ENCODE assay signal across 13 mouse cellular contexts in genomic region chr10:79798289-79798928, GRCm38 (mm10). TPM values are rescaled to one million over a fixed set of nuclear protein-coding genes. Genes with fewer than 3 reads are reported as not detected.
DNase-seq lines count a peak whose midpoint lies in the region; ATAC-seq lines count a peak whose summit lies in the region.
"Had no signal": no experiment of that assay in that cellular context is flagged by ENCODE, and none has a peak within 500 bp of the region (broad histone marks: within the 10 kb centered on the region; RNA-seq: fewer than 3 reads in every experiment).

No protein-coding gene starts in this region.

- DNase-seq in hindbrain, embryonic 11.5 days (ENCODE audit: low spot score): no peak
- DNase-seq in 416B (ENCODE audit: low read depth): peak; percentile 99
- no peak for DNase-seq in adrenal gland, postnatal 10 days
- no peak for DNase-seq in gastrocnemius, postnatal 36 days
- DNase-seq: thymus, postnatal 14 days had no signal

- H3K27me3 ChIP-seq in hindbrain, embryonic 11.5 days (ENCODE audit: control insufficient read depth, insufficient read depth, low read length): no peaks in the 10 kb centered on the region
- H3K27me3 ChIP-seq in hindbrain, embryonic 12.5 days: no peaks in the 10 kb centered on the region
- H3K27me3 ChIP-seq in liver, embryonic 15.5 days: peaks cover 19% of the 10 kb centered on the region
- H3K27me3 ChIP-seq: hindbrain, embryonic 15.5 days had no signal

- H3K36me3 ChIP-seq in hindbrain, embryonic 11.5 days (ENCODE audit: control insufficient read depth, insufficient read depth, low read length): no peaks in the 10 kb centered on the region
- 0 out of 2 replicates have a peak, but pooled peaks cover 4% of the 10 kb centered on the region for H3K36me3 ChIP-seq in hindbrain, embryonic 12.5 days
- H3K36me3 ChIP-seq in liver, embryonic 15.5 days (replicated peaks): no peaks in the 10 kb centered on the region
- H3K36me3 ChIP-seq: hindbrain, embryonic 15.5 days had no signal

- H3K4me1 ChIP-seq in hindbrain, embryonic 11.5 days (replicated peaks; ENCODE audit: control insufficient read depth, insufficient read depth, low read length): peaks cover 20% of the 10 kb centered on the region
- H3K4me1 ChIP-seq in hindbrain, embryonic 12.5 days: peaks cover 65% of the 10 kb centered on the region
- peaks cover 71% of the 10 kb centered on the region for H3K4me1 ChIP-seq in liver, embryonic 15.5 days (replicated peaks)

- H3K4me2 ChIP-seq in hindbrain, embryonic 11.5 days (replicated peaks; ENCODE audit: low read depth, low read length): no peak overlapping the region
- no peak overlapping the region for H3K4me2 ChIP-seq in hindbrain, embryonic 12.5 days (replicated peaks)
- no peak overlapping the region for H3K4me2 ChIP-seq in liver, embryonic 15.5 days
- H3K4me2 ChIP-seq: midbrain, embryonic 11.5 days had no signal

- no peak for ATAC-seq in hindbrain, embryonic 11.5 days (ENCODE audit: low FRiP score)
- no peak for ATAC-seq in hindbrain, embryonic 12.5 days (ENCODE audit: low FRiP score)
- peak; percentile 88 for ATAC-seq in common myeloid progenitor, adult 5-6 weeks (replicated peaks; ENCODE audit: low read depth, poor library complexity, severe bottlenecking)
- no peak for ATAC-seq in liver, embryonic 15.5 days (ENCODE audit: insufficient read depth)
- no peak for ATAC-seq in activated CD4-positive, CD25-positive, alpha-beta regulatory T cell, adult 4 months

- H3K4me3 ChIP-seq in hindbrain, embryonic 11.5 days (ENCODE audit: low read depth, low read length): no peak overlapping the region
- H3K4me3 ChIP-seq in hindbrain, embryonic 12.5 days: no peak overlapping the region
- no peak overlapping the region for H3K4me3 ChIP-seq in liver, embryonic 15.5 days (replicated peaks)
- H3K4me3 ChIP-seq: hindbrain, embryonic 15.5 days had no signal

- H3K27ac ChIP-seq in hindbrain, embryonic 11.5 days (ENCODE audit: low read depth, low read length): 0 out of 2 replicates have a peak overlapping the region, but pooled peaks have one; percentile 13
- H3K27ac ChIP-seq in hindbrain, embryonic 12.5 days: no peak overlapping the region
- H3K27ac ChIP-seq in liver, embryonic 15.5 days (replicated peaks): peak overlapping the region; percentile 38; the same call in 1 of the 2 replicates
- H3K27ac ChIP-seq: hindbrain, embryonic 15.5 days had no signal

- WGBS in hindbrain, embryonic 11.5 days: 92% methylated on average over 12 of the region's 12 CpGs
- WGBS in hindbrain, embryonic 12.5 days: 91% methylated on average over 12 of the region's 12 CpGs
- WGBS in liver, embryonic 15.5 days (ENCODE audit: insufficient replicate concordance): 16% methylated on average over 12 of the region's 12 CpGs

- no peak overlapping the region for H3K9ac ChIP-seq in hindbrain, embryonic 11.5 days (ENCODE audit: low read depth, low read length)
- H3K9ac ChIP-seq in hindbrain, embryonic 12.5 days: no peak overlapping the region
- no peak overlapping the region for H3K9ac ChIP-seq in liver, embryonic 15.5 days
- H3K9ac ChIP-seq: hindbrain, embryonic 15.5 days had no signal

- intact Hi-C loops in gastrocnemius, postnatal 36 days (cut with DNase I): no loop called here

- no peaks in the 10 kb centered on the region for H3K9me3 ChIP-seq in hindbrain, embryonic 11.5 days (ENCODE audit: control insufficient read depth, low read length)
- no peaks in the 10 kb centered on the region for H3K9me3 ChIP-seq in hindbrain, embryonic 12.5 days (replicated peaks)
- no peaks in the 10 kb centered on the region for H3K9me3 ChIP-seq in liver, embryonic 15.5 days (replicated peaks)
- H3K9me3 ChIP-seq: hindbrain, embryonic 15.5 days had no signal

RNA-seq across cellular contexts. Expression of gene Palm, which starts 5.0 kb away (rescaled TPM):
- polyA plus RNA-seq in hindbrain, embryonic 11.5 days (2014; fragmentation: Nextera tagmentation; extraction: Ambion mirVana): 129 and 132 TPM in 2 replicates
- 189 and 198 TPM in 2 replicates for polyA plus RNA-seq in hindbrain, embryonic 12.5 days (2016; fragmentation: Nextera tagmentation; extraction: Ambion mirVana)
- 21.8 and 24.8 TPM in 2 replicates for total RNA-seq in common myeloid progenitor, adult 5-6 weeks (2017)
- polyA plus RNA-seq in liver, embryonic 15.5 days (2015; fragmentation: Nextera tagmentation; extraction: Ambion mirVana): 8.8 and 9.2 TPM in 2 replicates
- polyA plus RNA-seq in activated CD4-positive, CD25-positive, alpha-beta regulatory T cell, adult 4 months (2017; shearing (Covaris generic)): under 1 TPM; 0.55 to 0.95 TPM
- 10 to 100 TPM; 69.6 to 80.2 TPM for total RNA-seq in adrenal gland, postnatal 10 days (2021)
- total RNA-seq in gastrocnemius, postnatal 36 days (2021): 10 to 100 TPM; 13.8 to 21.4 TPM

RNA-seq across cellular contexts. Expression of gene Prss57, which starts 7.6 kb away (rescaled TPM):
- polyA plus RNA-seq in hindbrain, embryonic 11.5 days (2014; fragmentation: Nextera tagmentation; extraction: Ambion mirVana): 0.13 TPM in 1 of 2 replicates, not detected in the other
- polyA plus RNA-seq in hindbrain, embryonic 12.5 days (2016; fragmentation: Nextera tagmentation; extraction: Ambion mirVana): 0.23 and 0.30 TPM in 2 replicates
- total RNA-seq in common myeloid progenitor, adult 5-6 weeks (2017): 9.4 and 16.3 TPM in 2 replicates
- polyA plus RNA-seq in liver, embryonic 15.5 days (2015; fragmentation: Nextera tagmentation; extraction: Ambion mirVana): 7.0 and 7.1 TPM in 2 replicates
- 1 to 10 TPM in 1 of 2 experiments, under 1 TPM in 1; 0.76 to 1.1 TPM for polyA plus RNA-seq in activated CD4-positive, CD25-positive, alpha-beta regulatory T cell, adult 4 months (2017; shearing (Covaris generic))
- total RNA-seq in adrenal gland, postnatal 10 days (2021): under 1 TPM; 0.09 to 0.21 TPM
- not detected for total RNA-seq in gastrocnemius, postnatal 36 days (2021)
- total RNA-seq: adrenal gland, postnatal 36 days had no signal
- polyA plus RNA-seq: forebrain, embryonic 11.5 days had no signal

RNA-seq across cellular contexts. Expression of gene Fstl3, which starts 21.3 kb away (rescaled TPM):
- 1.5 TPM in 2 replicates for polyA plus RNA-seq in hindbrain, embryonic 11.5 days (2014; fragmentation: Nextera tagmentation; extraction: Ambion mirVana)
- 2.3 and 2.7 TPM in 2 replicates for polyA plus RNA-seq in hindbrain, embryonic 12.5 days (2016; fragmentation: Nextera tagmentation; extraction: Ambion mirVana)
- total RNA-seq in common myeloid progenitor, adult 5-6 weeks (2017): 0.19 and 0.50 TPM in 2 replicates
- 0.71 and 1.0 TPM in 2 replicates for polyA plus RNA-seq in liver, embryonic 15.5 days (2015; fragmentation: Nextera tagmentation; extraction: Ambion mirVana)
- under 1 TPM in 1 of 2 experiments, not detected in 1; 0.86 TPM for polyA plus RNA-seq in activated CD4-positive, CD25-positive, alpha-beta regulatory T cell, adult 4 months (2017; shearing (Covaris generic))
- total RNA-seq in adrenal gland, postnatal 10 days (2021): 1 to 10 TPM; 5.5 to 5.7 TPM
- total RNA-seq in gastrocnemius, postnatal 36 days (2021): 1 to 10 TPM; 1.2 to 1.8 TPM

RNA-seq across cellular contexts. Expression of gene Misp, which starts 22.4 kb away (rescaled TPM):
- 0.59 and 0.69 TPM in 2 replicates for polyA plus RNA-seq in hindbrain, embryonic 11.5 days (2014; fragmentation: Nextera tagmentation; extraction: Ambion mirVana)
- 1.3 and 2.1 TPM in 2 replicates for polyA plus RNA-seq in hindbrain, embryonic 12.5 days (2016; fragmentation: Nextera tagmentation; extraction: Ambion mirVana)
- not detected in 2 replicates for total RNA-seq in common myeloid progenitor, adult 5-6 weeks (2017)
- polyA plus RNA-seq in liver, embryonic 15.5 days (2015; fragmentation: Nextera tagmentation; extraction: Ambion mirVana): 0.50 TPM in 2 replicates
- polyA plus RNA-seq in activated CD4-positive, CD25-positive, alpha-beta regulatory T cell, adult 4 months (2017; shearing (Covaris generic)): not detected
- total RNA-seq in adrenal gland, postnatal 10 days (2021): under 1 TPM in 1 of 2 experiments, not detected in 1; 0.27 TPM
- total RNA-seq in gastrocnemius, postnatal 36 days (2021): not detected

RNA-seq across cellular contexts. Expression of gene Rnf126, which starts 31.7 kb away (rescaled TPM):
- 79.4 and 80.5 TPM in 2 replicates for polyA plus RNA-seq in hindbrain, embryonic 11.5 days (2014; fragmentation: Nextera tagmentation; extraction: Ambion mirVana)
- polyA plus RNA-seq in hindbrain, embryonic 12.5 days (2016; fragmentation: Nextera tagmentation; extraction: Ambion mirVana): 103 and 108 TPM in 2 replicates
- total RNA-seq in common myeloid progenitor, adult 5-6 weeks (2017): 12.9 and 21.0 TPM in 2 replicates
- 39.6 and 42.0 TPM in 2 replicates for polyA plus RNA-seq in liver, embryonic 15.5 days (2015; fragmentation: Nextera tagmentation; extraction: Ambion mirVana)
- polyA plus RNA-seq in activated CD4-positive, CD25-positive, alpha-beta regulatory T cell, adult 4 months (2017; shearing (Covaris generic)): 1 to 10 TPM; 3.9 to 4.4 TPM
- 10 to 100 TPM; 50.8 to 55.1 TPM for total RNA-seq in adrenal gland, postnatal 10 days (2021)
- 10 to 100 TPM; 35.1 to 40.1 TPM for total RNA-seq in gastrocnemius, postnatal 36 days (2021)

Comparison
In these comparisons a context has a peak if more than half of its experiments do, and no peak if none do; other contexts are left out.
1. RNA of gene Palm, which starts 5.0 kb away (polyA plus RNA-seq): 189 to 198 TPM in hindbrain, embryonic 12.5 days and 129 to 132 TPM in hindbrain, embryonic 11.5 days; 8.8 to 9.2 TPM in liver, embryonic 15.5 days and 0.55 to 0.95 TPM in activated CD4-positive, CD25-positive, alpha-beta regulatory T cell, adult 4 months; every median in the first group is over 10 times any median in the second.